Mouse (Mus musculus): ENCODE results near the gene Psmc3. TPM values are rescaled to one million over a fixed set of nuclear protein-coding genes. Genes with fewer than 3 reads are reported as not detected.
"Not testable (repeated sequence)": the region's sequence is repeated elsewhere in the genome, so short reads cannot be mapped to it uniquely, and the experiment has no call there.

The Psmc3 gene
- polyA plus RNA-seq (2016; fragmentation: Nextera tagmentation; extraction: Ambion mirVana): 294 and 301 TPM in 2 replicates

GRCm38 (mm10) chr2:91053934-91054382 is at the start of gene Psmc3:
Gene Psmc3 (plus strand): TSS chr2:91054009.
- WGBS: under 1% methylated on average over 40 of the region's 40 CpGs

GRCm38 (mm10) chr2:91008536-91008935 is 45.3 kb upstream of the Psmc3 start:
- no peak overlapping the region for H3K27ac ChIP-seq
- no peaks in the 10 kb centered on the region for H3K9me3 ChIP-seq
- no peak overlapping the region for H3K4me2 ChIP-seq
- no peak for ATAC-seq (ENCODE audit: low FRiP score)
- over 99% methylated on average over 8 of the region's 8 CpGs for WGBS
- H3K4me3 ChIP-seq (replicated peaks): no peak overlapping the region
- H3K9ac ChIP-seq: no peak overlapping the region
- peaks cover 85% of the 10 kb centered on the region for H3K36me3 ChIP-seq (replicated peaks)
- H3K27me3 ChIP-seq: no peaks in the 10 kb centered on the region
- H3K4me1 ChIP-seq: no peaks in the 10 kb centered on the region

More at GRCm38 (mm10) chr2:91053934-91054382, at the start of gene Psmc3:
- peaks cover 12% of the 10 kb centered on the region for H3K4me1 ChIP-seq
- H3K27ac ChIP-seq: peak within 1 kb of the TSS; percentile 78
- peaks cover 46% of the 10 kb centered on the region for H3K36me3 ChIP-seq (replicated peaks)
- no peaks in the 10 kb centered on the region for H3K27me3 ChIP-seq
- peak; percentile 99 for ATAC-seq (ENCODE audit: low FRiP score)
- peak within 1 kb of the TSS; percentile 91 for H3K4me2 ChIP-seq
- H3K9me3 ChIP-seq: no peaks in the 10 kb centered on the region
- peak within 1 kb of the TSS; percentile 83 for H3K4me3 ChIP-seq (replicated peaks)
- H3K9ac ChIP-seq: peak within 1 kb of the TSS; percentile 78

- 97% methylated on average over 2 of the region's 2 CpGs for WGBS
- no peak overlapping the region for H3K9ac ChIP-seq
- no peak overlapping the region for H3K4me3 ChIP-seq (replicated peaks)
- no peaks in the 10 kb centered on the region; the same call in 1 of the 2 replicates for H3K4me1 ChIP-seq
- H3K27me3 ChIP-seq: no peaks in the 10 kb centered on the region
- no peaks in the 10 kb centered on the region for H3K9me3 ChIP-seq
- no peak overlapping the region for H3K4me2 ChIP-seq
- H3K36me3 ChIP-seq (replicated peaks): peaks cover 72% of the 10 kb centered on the region
- no peak for ATAC-seq (ENCODE audit: low FRiP score)
- H3K27ac ChIP-seq: no peak overlapping the region
Observed at GRCm38 (mm10) chr2:91013881-91014280, 39.9 kb upstream of the Psmc3 start.

- H3K36me3 ChIP-seq (replicated peaks): peaks cover 68% of the 10 kb centered on the region
- 86% methylated on average over 4 of the region's 4 CpGs for WGBS
- H3K9me3 ChIP-seq: no peaks in the 10 kb centered on the region
- no peak overlapping the region for H3K27ac ChIP-seq
- no peaks in the 10 kb centered on the region for H3K27me3 ChIP-seq
- no peak overlapping the region for H3K4me3 ChIP-seq (replicated peaks)
- ATAC-seq (ENCODE audit: low FRiP score): no peak
- H3K4me2 ChIP-seq: no peak overlapping the region
- H3K4me1 ChIP-seq: no peaks in the 10 kb centered on the region; the same call in 1 of the 2 replicates
- no peak overlapping the region for H3K9ac ChIP-seq
Observed at GRCm38 (mm10) chr2:91015386-91015785, 38.4 kb upstream of the Psmc3 start.

GRCm38 (mm10) chr2:91018061-91018788 is 35.6 kb upstream of the Psmc3 start:
- WGBS: 81% methylated on average over 8 of the region's 8 CpGs

GRCm38 (mm10) chr2:91019911-91020310 is 33.9 kb upstream of the Psmc3 start:
- H3K9ac ChIP-seq: no peak overlapping the region
- no peaks in the 10 kb centered on the region; the same call in 1 of the 2 replicates for H3K4me1 ChIP-seq
- peaks cover 37% of the 10 kb centered on the region for H3K36me3 ChIP-seq (replicated peaks)
- no peak for ATAC-seq (ENCODE audit: low FRiP score)
- H3K4me3 ChIP-seq (replicated peaks): no peak overlapping the region
- 95% methylated on average over 3 of the region's 3 CpGs for WGBS
- H3K9me3 ChIP-seq: no peaks in the 10 kb centered on the region
- no peak overlapping the region for H3K4me2 ChIP-seq
- H3K27ac ChIP-seq: no peak overlapping the region
- no peaks in the 10 kb centered on the region for H3K27me3 ChIP-seq

More at GRCm38 (mm10) chr2:91018061-91018788, 35.6 kb upstream of the Psmc3 start:
- Histone ChIP-seq H3K4me2 (no peak overlapping the region), H3K4me3 (replicated peaks) (no peak overlapping the region), H3K9ac (no peak overlapping the region), H3K36me3 (replicated peaks) (peaks cover 54% of the 10 kb centered on the region), H3K27ac (peak overlapping the region; percentile 53; the same call in 1 of the 2 replicates), H3K4me1 (no peaks in the 10 kb centered on the region; the same call in 1 of the 2 replicates), H3K27me3 (no peaks in the 10 kb centered on the region), H3K9me3 (no peaks in the 10 kb centered on the region)
- ATAC-seq (ENCODE audit: low FRiP score): no peak

GRCm38 (mm10) chr2:91022266-91022665 is 31.5 kb upstream of the Psmc3 start:
- not testable (repeated sequence) for ATAC-seq (ENCODE audit: low FRiP score); H3K27ac ChIP-seq
- 95% methylated on average over 7 of the region's 7 CpGs for WGBS

GRCm38 (mm10) chr2:91023131-91023530 is 30.7 kb upstream of the Psmc3 start:
- peaks cover 24% of the 10 kb centered on the region for H3K36me3 ChIP-seq (replicated peaks)
- no peak overlapping the region for H3K27ac ChIP-seq
- H3K9ac ChIP-seq: no peak overlapping the region
- no peaks in the 10 kb centered on the region for H3K27me3 ChIP-seq
- no peak for ATAC-seq (ENCODE audit: low FRiP score)
- H3K4me1 ChIP-seq: no peaks in the 10 kb centered on the region; the same call in 1 of the 2 replicates
- WGBS: 71% methylated on average over 2 of the region's 2 CpGs
- H3K9me3 ChIP-seq: no peaks in the 10 kb centered on the region
- H3K4me3 ChIP-seq (replicated peaks): no peak overlapping the region
- no peak overlapping the region for H3K4me2 ChIP-seq

More at GRCm38 (mm10) chr2:91022266-91022665, 31.5 kb upstream of the Psmc3 start:
- H3K4me2 ChIP-seq; H3K4me1 ChIP-seq; H3K4me3 ChIP-seq (replicated peaks); H3K9me3 ChIP-seq; H3K9ac ChIP-seq; H3K27me3 ChIP-seq: not testable (repeated sequence)
- H3K36me3 ChIP-seq (replicated peaks): peaks cover 24% of the 10 kb centered on the region

GRCm38 (mm10) chr2:91023956-91024355 is 29.9 kb upstream of the Psmc3 start:
- Histone ChIP-seq H3K9me3 (no peaks in the 10 kb centered on the region), H3K27me3 (no peaks in the 10 kb centered on the region), H3K9ac (no peak overlapping the region), H3K4me2 (no peak overlapping the region), H3K36me3 (replicated peaks) (peaks cover 20% of the 10 kb centered on the region), H3K27ac (no peak overlapping the region), H3K4me3 (replicated peaks) (no peak overlapping the region), H3K4me1 (no peaks in the 10 kb centered on the region; the same call in 1 of the 2 replicates)
- 92% methylated on average over 1 of the region's 1 CpGs for WGBS
- ATAC-seq (ENCODE audit: low FRiP score): no peak

GRCm38 (mm10) chr2:91025081-91025516 is 28.7 kb upstream of the Psmc3 start:
- WGBS: 83% methylated on average over 1 of the region's 1 CpGs
- no peak overlapping the region for H3K27ac ChIP-seq
- no peaks in the 10 kb centered on the region for H3K9me3 ChIP-seq
- H3K9ac ChIP-seq: no peak overlapping the region
- peaks cover 11% of the 10 kb centered on the region for H3K36me3 ChIP-seq (replicated peaks)
- ATAC-seq (ENCODE audit: low FRiP score): no peak
- H3K4me1 ChIP-seq: no peaks in the 10 kb centered on the region; the same call in 1 of the 2 replicates
- no peaks in the 10 kb centered on the region for H3K27me3 ChIP-seq
- H3K4me3 ChIP-seq (replicated peaks): no peak overlapping the region
- no peak overlapping the region for H3K4me2 ChIP-seq

GRCm38 (mm10) chr2:91026491-91026890 is 27.3 kb upstream of the Psmc3 start:
- 85% methylated on average over 1 of the region's 1 CpGs for WGBS
- no peaks in the 10 kb centered on the region for H3K9me3 ChIP-seq
- no peak overlapping the region for H3K4me3 ChIP-seq (replicated peaks)
- no peak overlapping the region for H3K4me2 ChIP-seq
- ATAC-seq (ENCODE audit: low FRiP score): no peak
- H3K27ac ChIP-seq: no peak overlapping the region
- H3K27me3 ChIP-seq: no peaks in the 10 kb centered on the region
- no peak overlapping the region for H3K9ac ChIP-seq
- H3K36me3 ChIP-seq (replicated peaks): no peaks in the 10 kb centered on the region; the same call in 1 of the 2 replicates
- no peaks in the 10 kb centered on the region; the same call in 1 of the 2 replicates for H3K4me1 ChIP-seq

- Histone ChIP-seq H3K27me3 (no peaks in the 10 kb centered on the region), H3K4me2 (no peak overlapping the region), H3K9me3 (no peaks in the 10 kb centered on the region), H3K27ac (no peak overlapping the region), H3K36me3 (replicated peaks) (no peaks in the 10 kb centered on the region; the same call in 1 of the 2 replicates), H3K9ac (no peak overlapping the region), H3K4me1 (no peaks in the 10 kb centered on the region; the same call in 1 of the 2 replicates), H3K4me3 (replicated peaks) (no peak overlapping the region)
- WGBS: 87% methylated on average over 9 of the region's 9 CpGs
- ATAC-seq (ENCODE audit: low FRiP score): no peak
Observed at GRCm38 (mm10) chr2:91027391-91028214, 26.2 kb upstream of the Psmc3 start.
